Mouse (Mus musculus) limb, embryonic 14.5 days (tissue): ENCODE measurements around the gene Npw. TPM values are rescaled to one million over a fixed set of nuclear protein-coding genes. Genes with fewer than 3 reads are reported as not detected.

Experiments
- ATAC-seq: fragments of 200-750 bp; cut with Nextera tagmentation; 2 replicates; pipeline ENCODE4 v1.8.0; 2017; ENCODE audit warnings: low read depth, moderate number of reproducible peaks, moderate TSS enrichment; ENCODE audit not compliant: low FRiP score
- DNase-seq: peaks from one replicate; pipeline ENCODE4 v3.0.0-alpha.2; 2015; ENCODE audit warnings: low spot score
- H3K27ac ChIP-seq: fragments of 300-500 bp; sonication (generic); replicated peaks from 2 replicates; pipeline ENCODE4 v1.5.1; 2014; ENCODE audit warnings: low read depth, mild to moderate bottlenecking, low read length, moderate library complexity, mixed read lengths
- H3K27me3 ChIP-seq: fragments of 300-500 bp; sonication (generic); 2 replicates; pipeline ENCODE4 v1.6.1; 2014; ENCODE audit warnings: low read length, mixed read lengths; ENCODE audit not compliant: control insufficient read depth, insufficient read depth
- H3K36me3 ChIP-seq: fragments of 300-500 bp; sonication (generic); 2 replicates; pipeline ENCODE4 v1.6.1; 2014; ENCODE audit warnings: mild to moderate bottlenecking, low read length, moderate library complexity, mixed read lengths; ENCODE audit not compliant: control insufficient read depth, insufficient read depth
- H3K4me1 ChIP-seq: fragments of 300-500 bp; sonication (generic); 2 replicates; pipeline ENCODE4 v1.6.1; 2014; ENCODE audit warnings: antibody characterized with exemption, low read length, mixed read lengths; ENCODE audit not compliant: control insufficient read depth, insufficient read depth
- H3K4me2 ChIP-seq: fragments of 300-500 bp; sonication (generic); replicated peaks from 2 replicates; pipeline ENCODE4 v1.6.1; 2014; ENCODE audit warnings: low read depth, mild to moderate bottlenecking, low read length, moderate library complexity; ENCODE audit not compliant: severe bottlenecking
- H3K4me3 ChIP-seq: fragments of 300-500 bp; sonication (generic); replicated peaks from 2 replicates; pipeline ENCODE4 v1.5.1; 2014; ENCODE audit warnings: low read length
- H3K9ac ChIP-seq: fragments of 300-500 bp; sonication (generic); 2 replicates; pipeline ENCODE4 v1.6.1; 2014; ENCODE audit warnings: mild to moderate bottlenecking, low read depth, low read length, moderate library complexity; ENCODE audit not compliant: severe bottlenecking
- H3K9me3 ChIP-seq: fragments of 300-500 bp; sonication (generic); 2 replicates; pipeline ENCODE4 v1.6.1; 2016; ENCODE audit warnings: low read length; ENCODE audit not compliant: control insufficient read depth
- POLR2A ChIP-seq: fragments of 200-500 bp; IDR thresholded peaks from 2 replicates; pipeline ENCODE4 v1.8.0; 2012; ENCODE audit warnings: inconsistent platforms, mild to moderate bottlenecking, moderate library complexity, borderline replicate concordance; ENCODE audit not compliant: insufficient read depth, insufficient read length; ENCODE audit errors: extremely low read depth
- WGBS: fragments of 180-500 bp; shearing (Covaris S2); extraction: QIAGEN DNeasy Blood & Tissue Kit; methylation state at CpG from one replicate; pipeline ENCODE4 v1.1.7; 2014; 5-methylcytosine and 5-hydroxymethylcytosine counted together
- polyA plus RNA-seq, 2 experiments: library from polyadenylated mRNA; depleted of rRNA in 1 of 2; stranded (reverse) in 1 of 2; unstranded in 1 of 2; fragments of >200 nt; fragmentation: Nextera tagmentation in 1 of 2; extraction: Ambion mirVana in 1 of 2; gene quantifications; 2 replicates each; pipeline versions ENCODE4 v1.2.1 to v1.2.3; 2012 to 2014

Npw gene
- polyA plus RNA-seq, 2 experiments: 0.41 to 0.58 TPM

DNA sequence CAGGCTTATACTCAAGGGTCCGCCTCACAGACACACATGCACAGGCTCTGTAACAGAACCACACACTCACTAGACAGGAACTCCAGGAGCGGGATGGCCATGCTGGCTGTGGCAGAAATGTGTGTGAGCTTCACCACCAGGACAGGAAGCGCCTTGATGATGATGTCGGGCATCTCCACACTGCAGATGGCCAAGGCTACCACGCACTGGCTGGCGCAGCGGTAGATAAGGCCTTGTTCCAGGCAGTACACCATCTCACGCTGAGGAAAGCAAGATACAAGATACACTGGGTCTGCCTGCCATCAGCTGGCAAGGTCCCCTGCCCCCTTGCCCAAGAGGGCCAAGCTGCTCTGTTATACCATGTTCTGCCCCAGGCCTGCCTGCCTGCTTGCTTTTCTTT, 49.4 kb downstream of the Npw start:
- no peak overlapping the region for H3K27ac ChIP-seq
- no peak for TF ChIP-seq POLR2A
- WGBS: 91% methylated on average over 8 of the region's 8 CpGs
- H3K36me3 ChIP-seq: peaks cover 71% of the 10 kb centered on the region
- no peak overlapping the region for H3K4me2 ChIP-seq
- no peaks in the 10 kb centered on the region for H3K9me3 ChIP-seq
- DNase-seq (no peak), ATAC-seq (no peak)
- H3K27me3 ChIP-seq: no peaks in the 10 kb centered on the region
- no peaks in the 10 kb centered on the region for H3K4me1 ChIP-seq
- no peak overlapping the region for H3K4me3 ChIP-seq
- no peak overlapping the region for H3K9ac ChIP-seq

GRCm38 (mm10) chr17:24608370-24608769, 49.9 kb downstream of the Npw start:
- H3K4me2 ChIP-seq: no peak overlapping the region
- no peak for TF ChIP-seq POLR2A
- no peak overlapping the region for H3K27ac ChIP-seq
- no peak overlapping the region for H3K4me3 ChIP-seq
- peaks cover 71% of the 10 kb centered on the region for H3K36me3 ChIP-seq
- 93% methylated on average over 4 of the region's 4 CpGs for WGBS
- H3K27me3 ChIP-seq: no peaks in the 10 kb centered on the region
- no peak for DNase-seq
- no peak for ATAC-seq
- no peaks in the 10 kb centered on the region for H3K4me1 ChIP-seq
- H3K9me3 ChIP-seq: no peaks in the 10 kb centered on the region
- no peak overlapping the region for H3K9ac ChIP-seq

Other genes with a start within 250 kb of the Npw start
Only the 30 nearest of the 34 such genes appear.
- 48.5 and 51.0 TPM in 2 replicates for gene Eci1, start 231.8 kb downstream of the Npw start, polyA plus RNA-seq (2012; rRNA removed)
- 51.7 and 64.3 TPM in 2 replicates for gene Eci1, start 231.8 kb downstream of the Npw start, polyA plus RNA-seq (2014; fragmentation: Nextera tagmentation; extraction: Ambion mirVana)
- gene Dnase1l2, start 215.4 kb downstream of the Npw start, polyA plus RNA-seq (2012; rRNA removed): 18.0 and 20.7 TPM in 2 replicates
- gene Dnase1l2, start 215.4 kb downstream of the Npw start, polyA plus RNA-seq (2014; fragmentation: Nextera tagmentation; extraction: Ambion mirVana): 3.3 and 3.5 TPM in 2 replicates
- 80.6 and 95.0 TPM in 2 replicates for gene E4f1, start 188.1 kb downstream of the Npw start, polyA plus RNA-seq (2012; rRNA removed)
- 16.6 and 19.3 TPM in 2 replicates for gene E4f1, start 188.1 kb downstream of the Npw start, polyA plus RNA-seq (2014; fragmentation: Nextera tagmentation; extraction: Ambion mirVana)
- 37.6 and 49.6 TPM in 2 replicates for gene Pgp, start 188.1 kb downstream of the Npw start, polyA plus RNA-seq (2012; rRNA removed)
- 52.9 TPM in 2 replicates for gene Pgp, start 188.1 kb downstream of the Npw start, polyA plus RNA-seq (2014; fragmentation: Nextera tagmentation; extraction: Ambion mirVana)
- gene Bricd5, start 184.6 kb downstream of the Npw start, polyA plus RNA-seq (2012; rRNA removed): 0.86 and 0.89 TPM in 2 replicates
- not detected in 2 replicates for gene Bricd5, start 184.6 kb downstream of the Npw start, polyA plus RNA-seq (2014; fragmentation: Nextera tagmentation; extraction: Ambion mirVana)
- gene Mlst8, start 179.4 kb downstream of the Npw start, polyA plus RNA-seq (2012; rRNA removed): 46.3 and 54.9 TPM in 2 replicates
- 27.8 and 29.3 TPM in 2 replicates for gene Mlst8, start 179.4 kb downstream of the Npw start, polyA plus RNA-seq (2014; fragmentation: Nextera tagmentation; extraction: Ambion mirVana)
- 18.1 and 23.1 TPM in 2 replicates for gene Caskin1, start 169.9 kb downstream of the Npw start, polyA plus RNA-seq (2012; rRNA removed)
- 3.1 and 4.3 TPM in 2 replicates for gene Caskin1, start 169.9 kb downstream of the Npw start, polyA plus RNA-seq (2014; fragmentation: Nextera tagmentation; extraction: Ambion mirVana)
- 308 and 376 TPM in 2 replicates for gene Traf7, start 130.5 kb downstream of the Npw start, polyA plus RNA-seq (2012; rRNA removed)
- gene Traf7, start 130.5 kb downstream of the Npw start, polyA plus RNA-seq (2014; fragmentation: Nextera tagmentation; extraction: Ambion mirVana): 81.3 and 91.0 TPM in 2 replicates
- 2.0 and 3.0 TPM in 2 replicates for gene Rab26, start 124.2 kb downstream of the Npw start, polyA plus RNA-seq (2012; rRNA removed)
- gene Rab26, start 124.2 kb downstream of the Npw start, polyA plus RNA-seq (2014; fragmentation: Nextera tagmentation; extraction: Ambion mirVana): 4.1 and 6.1 TPM in 2 replicates
- gene Pkd1, start 108.6 kb downstream of the Npw start, polyA plus RNA-seq (2012; rRNA removed): 73.6 and 106 TPM in 2 replicates
- 49.1 and 50.5 TPM in 2 replicates for gene Pkd1, start 108.6 kb downstream of the Npw start, polyA plus RNA-seq (2014; fragmentation: Nextera tagmentation; extraction: Ambion mirVana)
- gene Tsc2, start 25.8 kb downstream of the Npw start, polyA plus RNA-seq (2012; rRNA removed): 162 and 199 TPM in 2 replicates
- gene Tsc2, start 25.8 kb downstream of the Npw start, polyA plus RNA-seq (2014; fragmentation: Nextera tagmentation; extraction: Ambion mirVana): 62.9 and 70.6 TPM in 2 replicates
- 28.5 and 30.0 TPM in 2 replicates for gene Nthl1, start 25.8 kb downstream of the Npw start, polyA plus RNA-seq (2012; rRNA removed)
- 17.8 and 21.5 TPM in 2 replicates for gene Nthl1, start 25.8 kb downstream of the Npw start, polyA plus RNA-seq (2014; fragmentation: Nextera tagmentation; extraction: Ambion mirVana)
- gene Slc9a3r2, start 8.1 kb downstream of the Npw start, polyA plus RNA-seq (2012; rRNA removed): 56.2 and 65.0 TPM in 2 replicates
- gene Slc9a3r2, start 8.1 kb downstream of the Npw start, polyA plus RNA-seq (2014; fragmentation: Nextera tagmentation; extraction: Ambion mirVana): 60.1 and 71.5 TPM in 2 replicates
- 91.4 and 112 TPM in 2 replicates for gene Zfp598, start 11.2 kb upstream of the Npw start, polyA plus RNA-seq (2012; rRNA removed)
- 29.9 and 31.8 TPM in 2 replicates for gene Zfp598, start 11.2 kb upstream of the Npw start, polyA plus RNA-seq (2014; fragmentation: Nextera tagmentation; extraction: Ambion mirVana)
- 2.6 and 3.0 TPM in 2 replicates for gene Syngr3, start 31.5 kb upstream of the Npw start, polyA plus RNA-seq (2012; rRNA removed)
- gene Syngr3, start 31.5 kb upstream of the Npw start, polyA plus RNA-seq (2014; fragmentation: Nextera tagmentation; extraction: Ambion mirVana): 3.1 and 4.9 TPM in 2 replicates
- 27.3 and 34.2 TPM in 2 replicates for gene Gfer, start 37.7 kb upstream of the Npw start, polyA plus RNA-seq (2012; rRNA removed)
- 38.6 and 39.5 TPM in 2 replicates for gene Gfer, start 37.7 kb upstream of the Npw start, polyA plus RNA-seq (2014; fragmentation: Nextera tagmentation; extraction: Ambion mirVana)
- gene Noxo1, start 37.8 kb upstream of the Npw start, polyA plus RNA-seq (2012; rRNA removed): 9.2 and 11.9 TPM in 2 replicates
- 3.8 and 4.5 TPM in 2 replicates for gene Noxo1, start 37.8 kb upstream of the Npw start, polyA plus RNA-seq (2014; fragmentation: Nextera tagmentation; extraction: Ambion mirVana)
- 62.1 and 72.1 TPM in 2 replicates for gene Tbl3, start 49.2 kb upstream of the Npw start, polyA plus RNA-seq (2012; rRNA removed)
- 62.8 and 73.9 TPM in 2 replicates for gene Tbl3, start 49.2 kb upstream of the Npw start, polyA plus RNA-seq (2014; fragmentation: Nextera tagmentation; extraction: Ambion mirVana)
- 0.85 and 0.98 TPM in 2 replicates for gene Rnf151, start 59.6 kb upstream of the Npw start, polyA plus RNA-seq (2012; rRNA removed)
- 0.19 and 0.40 TPM in 2 replicates for gene Rnf151, start 59.6 kb upstream of the Npw start, polyA plus RNA-seq (2014; fragmentation: Nextera tagmentation; extraction: Ambion mirVana)
- 2,709 and 3,185 TPM in 2 replicates for gene Rps2, start 59.7 kb upstream of the Npw start, polyA plus RNA-seq (2012; rRNA removed)
- gene Rps2, start 59.7 kb upstream of the Npw start, polyA plus RNA-seq (2014; fragmentation: Nextera tagmentation; extraction: Ambion mirVana): 1,651 and 1,722 TPM in 2 replicates
- 178 and 192 TPM in 2 replicates for gene Ndufb10, start 66.0 kb upstream of the Npw start, polyA plus RNA-seq (2012; rRNA removed)
- 235 and 237 TPM in 2 replicates for gene Ndufb10, start 66.0 kb upstream of the Npw start, polyA plus RNA-seq (2014; fragmentation: Nextera tagmentation; extraction: Ambion mirVana)
- not detected in 2 replicates for gene Rpl3l, start 69.4 kb upstream of the Npw start, polyA plus RNA-seq (2012; rRNA removed)
- gene Rpl3l, start 69.4 kb upstream of the Npw start, polyA plus RNA-seq (2014; fragmentation: Nextera tagmentation; extraction: Ambion mirVana): 0.19 TPM in 1 of 2 replicates, not detected in the other
- 36.2 and 44.1 TPM in 2 replicates for gene Msrb1, start 78.2 kb upstream of the Npw start, polyA plus RNA-seq (2012; rRNA removed)
- 29.8 and 29.9 TPM in 2 replicates for gene Msrb1, start 78.2 kb upstream of the Npw start, polyA plus RNA-seq (2014; fragmentation: Nextera tagmentation; extraction: Ambion mirVana)
- gene Hs3st6, start 94.5 kb upstream of the Npw start, polyA plus RNA-seq (2012; rRNA removed): 5.3 and 8.7 TPM in 2 replicates
- 4.9 and 5.6 TPM in 2 replicates for gene Hs3st6, start 94.5 kb upstream of the Npw start, polyA plus RNA-seq (2014; fragmentation: Nextera tagmentation; extraction: Ambion mirVana)
- not detected in 2 replicates for gene Meiob, start 145.8 kb upstream of the Npw start, polyA plus RNA-seq (2012; rRNA removed)
- not detected in 2 replicates for gene Meiob, start 145.8 kb upstream of the Npw start, polyA plus RNA-seq (2014; fragmentation: Nextera tagmentation; extraction: Ambion mirVana)
- gene Hagh, start 181.7 kb upstream of the Npw start, polyA plus RNA-seq (2012; rRNA removed): 23.9 and 25.7 TPM in 2 replicates
- gene Hagh, start 181.7 kb upstream of the Npw start, polyA plus RNA-seq (2014; fragmentation: Nextera tagmentation; extraction: Ambion mirVana): 29.4 and 35.4 TPM in 2 replicates
- gene Fahd1, start 191.9 kb upstream of the Npw start, polyA plus RNA-seq (2012; rRNA removed): 12.8 and 14.8 TPM in 2 replicates
- 16.5 and 17.4 TPM in 2 replicates for gene Fahd1, start 191.9 kb upstream of the Npw start, polyA plus RNA-seq (2014; fragmentation: Nextera tagmentation; extraction: Ambion mirVana)
- gene Igfals, start 207.5 kb upstream of the Npw start, polyA plus RNA-seq (2012; rRNA removed): 0.10 and 0.24 TPM in 2 replicates
- 0.08 and 0.18 TPM in 2 replicates for gene Igfals, start 207.5 kb upstream of the Npw start, polyA plus RNA-seq (2014; fragmentation: Nextera tagmentation; extraction: Ambion mirVana)
- 27.4 and 31.2 TPM in 2 replicates for gene Nubp2, start 227.9 kb upstream of the Npw start, polyA plus RNA-seq (2012; rRNA removed)
- 54.0 and 55.5 TPM in 2 replicates for gene Nubp2, start 227.9 kb upstream of the Npw start, polyA plus RNA-seq (2014; fragmentation: Nextera tagmentation; extraction: Ambion mirVana)
- 49.6 and 53.4 TPM in 2 replicates for gene Spsb3, start 228.2 kb upstream of the Npw start, polyA plus RNA-seq (2012; rRNA removed)
- 39.4 and 40.8 TPM in 2 replicates for gene Spsb3, start 228.2 kb upstream of the Npw start, polyA plus RNA-seq (2014; fragmentation: Nextera tagmentation; extraction: Ambion mirVana)